Mouse (Mus musculus): ENCODE measurements around the gene Pcf11. TPM values are rescaled to one million over a fixed set of nuclear protein-coding genes. Genes with fewer than 3 reads are reported as not detected.

Gene Pcf11
- total RNA-seq, 4 experiments from 2014 or later: 24.0 to 30.4 (median 24.7) TPM

DNA sequence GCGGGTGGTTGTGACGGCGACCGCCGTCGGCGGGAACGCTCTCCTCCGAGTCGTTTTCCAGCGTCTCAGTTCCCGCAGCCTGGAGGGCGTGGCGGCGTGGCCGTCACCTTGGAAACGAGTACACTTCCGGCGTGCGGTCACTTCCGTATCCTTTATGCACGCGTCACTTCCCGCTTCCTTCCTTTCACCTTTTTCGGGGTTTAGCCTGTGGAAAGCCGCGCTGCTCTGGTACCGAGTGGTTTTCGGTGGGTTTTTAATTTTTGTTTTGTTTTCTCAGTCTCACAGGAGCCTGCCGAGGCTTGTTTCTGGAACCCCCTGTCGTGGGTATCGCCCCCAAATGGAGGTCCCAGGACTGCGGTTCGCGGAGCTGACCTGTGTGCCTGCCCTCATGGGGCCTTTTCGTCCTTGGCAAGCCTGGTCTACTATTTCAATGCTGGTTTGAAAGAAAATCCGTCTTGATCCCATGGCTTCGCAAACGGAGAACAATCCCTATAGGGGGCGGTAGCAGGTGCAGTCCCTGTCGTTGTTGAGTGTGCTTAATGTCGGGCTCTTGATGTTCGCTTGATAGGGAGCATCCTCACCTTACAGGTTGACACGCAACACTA is 32.6 kb downstream of the Pcf11 start, which contains the start of gene Ankrd42:
TSS of gene Ankrd42 (minus strand) at position 122 of the 605 bp plus-strand sequence.
- peak; percentile 93 for DNase-seq (ENCODE audit: low spot score)

DNA sequence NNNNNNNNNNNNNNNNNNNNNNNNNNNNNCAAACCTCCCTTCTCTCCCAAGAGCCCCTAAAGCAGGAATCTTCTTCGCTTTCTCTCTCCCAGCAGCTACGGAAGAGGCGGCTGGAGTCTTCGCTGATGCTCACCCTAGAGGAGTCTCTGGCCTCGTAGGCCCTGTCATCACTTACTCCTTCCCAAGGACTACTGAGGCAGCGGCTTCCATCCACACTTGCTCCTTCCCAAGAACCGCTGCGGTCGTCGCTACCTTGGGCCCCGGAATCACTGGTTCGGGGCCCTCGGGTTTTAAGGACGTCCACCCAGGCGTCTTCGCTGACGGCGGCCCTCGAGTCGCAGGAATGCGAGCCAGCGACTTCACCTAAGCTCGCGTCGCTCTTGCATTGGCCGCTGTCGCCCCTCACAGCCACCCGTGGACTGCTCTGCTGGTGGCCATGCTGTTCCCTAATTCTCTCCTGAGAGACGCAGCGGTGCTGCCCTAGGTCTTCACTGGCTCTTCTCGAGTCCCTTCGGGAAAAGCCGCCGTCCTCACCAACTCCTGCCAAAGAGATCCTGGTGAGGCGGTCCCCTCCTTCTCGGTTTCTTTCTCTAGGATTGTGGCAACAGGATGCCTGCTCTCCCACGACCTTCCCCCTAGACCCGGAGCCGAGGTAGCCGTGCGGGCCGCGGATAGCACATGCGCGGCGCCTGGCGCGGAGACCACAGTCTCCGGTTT is 33.3 kb downstream of the Pcf11 start:
- DNase-seq (ENCODE audit: low spot score): no peak

DNA sequence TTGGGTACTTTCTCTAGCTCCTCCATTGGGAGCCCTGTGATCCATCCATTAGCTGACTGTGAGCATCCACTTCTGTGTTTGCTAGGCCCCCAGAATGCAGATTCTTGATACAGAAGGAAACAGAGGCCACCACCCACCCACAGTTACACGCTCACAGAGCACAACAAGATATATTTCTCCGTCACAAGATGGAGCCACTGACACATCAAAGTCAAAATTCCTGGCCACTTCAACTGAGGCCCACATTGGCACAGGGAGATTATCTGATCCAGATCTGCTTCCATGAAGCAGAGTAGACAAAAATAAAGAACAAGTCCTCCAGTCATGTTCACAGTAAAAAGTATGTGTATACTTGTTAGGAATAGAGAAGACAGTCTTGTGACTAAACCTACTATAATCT is 39.6 kb downstream of the Pcf11 start:
- DNase-seq (ENCODE audit: low spot score): peak; percentile 33

DNA sequence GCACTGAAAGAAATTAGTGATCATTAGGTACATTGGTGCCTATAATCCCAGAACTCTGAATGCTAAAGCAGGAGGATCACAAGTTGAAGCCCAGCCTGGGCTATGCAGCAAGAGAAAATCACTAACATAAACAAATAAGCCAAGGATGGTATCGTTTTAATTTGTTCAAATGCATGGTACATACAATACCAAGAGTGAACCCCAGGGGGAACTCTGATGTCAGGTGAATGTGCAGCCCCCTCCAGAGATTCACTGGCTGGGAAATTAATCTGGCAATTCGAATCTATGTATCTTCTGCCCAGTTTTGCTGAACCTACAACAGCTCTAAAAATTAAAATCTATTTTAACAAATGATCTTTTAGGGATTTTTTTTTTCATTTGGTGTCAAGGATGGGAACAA is 45.2 kb downstream of the Pcf11 start:
- no peak for DNase-seq (ENCODE audit: low spot score)

DNA sequence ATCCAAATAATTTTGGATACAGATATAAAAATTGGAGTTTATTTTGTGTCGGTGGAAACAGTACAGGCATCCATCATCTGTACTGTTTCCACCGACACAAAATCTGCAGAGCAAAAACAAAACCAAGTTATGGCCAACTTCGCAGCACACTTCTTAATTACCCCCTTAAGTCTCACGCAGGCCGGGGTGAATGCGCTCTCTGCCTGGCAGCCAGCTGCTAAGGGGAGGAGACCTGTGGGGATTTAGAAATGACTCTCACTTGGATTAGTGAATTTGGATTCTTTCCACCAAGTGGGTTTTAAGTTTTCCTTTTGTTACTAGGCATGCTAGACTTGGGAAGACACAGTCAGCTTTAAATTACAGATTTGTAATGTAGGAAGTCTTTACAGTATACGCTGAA is 58.9 kb downstream of the Pcf11 start:
- DNase-seq (ENCODE audit: low spot score): no peak

DNA sequence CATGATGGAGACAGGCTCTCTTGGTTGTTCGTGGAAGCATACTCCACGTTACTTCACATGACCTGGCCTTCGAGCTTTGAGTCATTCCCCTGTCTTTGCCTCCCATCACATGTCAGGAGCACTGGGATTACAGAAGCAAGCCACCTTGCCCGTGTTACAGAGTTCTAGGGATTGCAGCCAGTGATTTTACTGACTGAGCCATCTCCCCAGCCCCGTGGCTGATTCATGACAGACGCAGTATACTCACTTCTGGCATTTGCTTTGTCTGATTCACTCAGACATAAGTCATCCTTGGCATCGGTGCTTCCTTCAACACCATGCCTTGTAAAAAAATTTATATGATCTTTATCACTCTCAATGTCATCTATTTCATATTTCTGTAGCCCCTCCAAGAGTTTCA is 64.8 kb downstream of the Pcf11 start:
- DNase-seq (ENCODE audit: low spot score): no peak

Other genes with a start within 250 kb of the Pcf11 start
- gene Ccdc90b, start 108.8 kb downstream of the Pcf11 start, total RNA-seq (2022): 10 to 100 TPM; 41.6 to 48.5 (median 44.1) TPM
- 1 to 10 TPM in 2 of 4 experiments, under 1 TPM in 2; 0.62 to 1.4 (median 1.0) TPM for gene Ankrd42, start 32.8 kb downstream of the Pcf11 start, total RNA-seq (2022)
- 10 to 100 TPM in 3 of 4 experiments, 1 to 10 TPM in 1; 9.5 to 20.6 (median 11.9) TPM for gene Rab30, start 71.7 kb upstream of the Pcf11 start, total RNA-seq (2022)
- under 1 TPM; 0.16 to 0.41 (median 0.33) TPM for gene Ddias, start 204.3 kb upstream of the Pcf11 start, total RNA-seq (2022)
- 10 to 100 TPM in 2 of 4 experiments, 1 to 10 TPM in 2; 6.4 to 11.4 (median 9.2) TPM for gene Prcp, start 204.5 kb upstream of the Pcf11 start, total RNA-seq (2022)

Measured in heart, adult 8-10 months (tissue).